Mouse (Mus musculus) limb, embryonic 14.5 days (tissue): ENCODE results near the gene Gm136. TPM values are rescaled to one million over a fixed set of nuclear protein-coding genes. Genes with fewer than 3 reads are reported as not detected.

Experiments
- ATAC-seq: fragments of 200-750 bp; cut with Nextera tagmentation; 2 replicates; pipeline ENCODE4 v1.8.0; 2017; ENCODE audit warnings: low read depth, moderate number of reproducible peaks, moderate TSS enrichment; ENCODE audit not compliant: low FRiP score
- DNase-seq: peaks from one replicate; pipeline ENCODE4 v3.0.0-alpha.2; 2015; ENCODE audit warnings: low spot score
- H3K27ac ChIP-seq: fragments of 300-500 bp; sonication (generic); replicated peaks from 2 replicates; pipeline ENCODE4 v1.5.1; 2014; ENCODE audit warnings: low read depth, mild to moderate bottlenecking, low read length, moderate library complexity, mixed read lengths
- H3K27me3 ChIP-seq: fragments of 300-500 bp; sonication (generic); 2 replicates; pipeline ENCODE4 v1.6.1; 2014; ENCODE audit warnings: low read length, mixed read lengths; ENCODE audit not compliant: control insufficient read depth, insufficient read depth
- H3K36me3 ChIP-seq: fragments of 300-500 bp; sonication (generic); 2 replicates; pipeline ENCODE4 v1.6.1; 2014; ENCODE audit warnings: mild to moderate bottlenecking, low read length, moderate library complexity, mixed read lengths; ENCODE audit not compliant: control insufficient read depth, insufficient read depth
- H3K4me1 ChIP-seq: fragments of 300-500 bp; sonication (generic); 2 replicates; pipeline ENCODE4 v1.6.1; 2014; ENCODE audit warnings: antibody characterized with exemption, low read length, mixed read lengths; ENCODE audit not compliant: control insufficient read depth, insufficient read depth
- H3K4me2 ChIP-seq: fragments of 300-500 bp; sonication (generic); replicated peaks from 2 replicates; pipeline ENCODE4 v1.6.1; 2014; ENCODE audit warnings: low read depth, mild to moderate bottlenecking, low read length, moderate library complexity; ENCODE audit not compliant: severe bottlenecking
- H3K4me3 ChIP-seq: fragments of 300-500 bp; sonication (generic); replicated peaks from 2 replicates; pipeline ENCODE4 v1.5.1; 2014; ENCODE audit warnings: low read length
- H3K9ac ChIP-seq: fragments of 300-500 bp; sonication (generic); 2 replicates; pipeline ENCODE4 v1.6.1; 2014; ENCODE audit warnings: mild to moderate bottlenecking, low read depth, low read length, moderate library complexity; ENCODE audit not compliant: severe bottlenecking
- H3K9me3 ChIP-seq: fragments of 300-500 bp; sonication (generic); 2 replicates; pipeline ENCODE4 v1.6.1; 2016; ENCODE audit warnings: low read length; ENCODE audit not compliant: control insufficient read depth
- POLR2A ChIP-seq: fragments of 200-500 bp; IDR thresholded peaks from 2 replicates; pipeline ENCODE4 v1.8.0; 2012; ENCODE audit warnings: inconsistent platforms, mild to moderate bottlenecking, moderate library complexity, borderline replicate concordance; ENCODE audit not compliant: insufficient read depth, insufficient read length; ENCODE audit errors: extremely low read depth
- WGBS: fragments of 180-500 bp; shearing (Covaris S2); extraction: QIAGEN DNeasy Blood & Tissue Kit; methylation state at CpG from one replicate; pipeline ENCODE4 v1.1.7; 2014; 5-methylcytosine and 5-hydroxymethylcytosine counted together
- polyA plus RNA-seq, 2 experiments: library from polyadenylated mRNA; depleted of rRNA in 1 of 2; stranded (reverse) in 1 of 2; unstranded in 1 of 2; fragments of >200 nt; fragmentation: Nextera tagmentation in 1 of 2; extraction: Ambion mirVana in 1 of 2; gene quantifications; 2 replicates each; pipeline versions ENCODE4 v1.2.1 to v1.2.3; 2012 to 2014

The Gm136 gene
- polyA plus RNA-seq, 2 experiments = not detected

GRCm38 (mm10) chr4:34724306-34724705, 31.8 kb downstream of the Gm136 start:
- Histone ChIP-seq H3K4me3 (no peak overlapping the region), H3K36me3 (no peaks in the 10 kb centered on the region), H3K27me3 (no peaks in the 10 kb centered on the region; the same call in 1 of the 2 replicates), H3K27ac (no peak overlapping the region), H3K9ac (no peak overlapping the region), H3K4me1 (no peaks in the 10 kb centered on the region), H3K4me2 (no peak overlapping the region), H3K9me3 (no peaks in the 10 kb centered on the region)
- ATAC-seq = no peak
- DNase-seq = no peak
- WGBS = 56% methylated on average over 4 of the region's 4 CpGs
- TF ChIP-seq POLR2A = no peak

- H3K27me3 ChIP-seq = no peaks in the 10 kb centered on the region
- H3K9me3 ChIP-seq = no peaks in the 10 kb centered on the region
- DNase-seq (no peak), ATAC-seq (no peak)
- H3K36me3 ChIP-seq = no peaks in the 10 kb centered on the region
- no peak overlapping the region for H3K9ac ChIP-seq
- whole genome bisulfite sequencing = 62% methylated on average over 4 of the region's 4 CpGs
- H3K4me1 ChIP-seq = no peaks in the 10 kb centered on the region
- TF ChIP-seq POLR2A = no peak
- no peak overlapping the region for H3K27ac ChIP-seq
- H3K4me2 ChIP-seq = no peak overlapping the region
- H3K4me3 ChIP-seq = no peak overlapping the region
Measured at GRCm38 (mm10) chr4:34723186-34723585, 32.9 kb downstream of the Gm136 start.

- WGBS = 86% methylated on average over 7 of the region's 7 CpGs
- Histone ChIP-seq H3K9ac (no peak overlapping the region), H3K4me3 (no peak overlapping the region), H3K27ac (no peak overlapping the region), H3K4me1 (no peaks in the 10 kb centered on the region), H3K9me3 (no peaks in the 10 kb centered on the region), H3K4me2 (no peak overlapping the region), H3K36me3 (no peaks in the 10 kb centered on the region), H3K27me3 (no peaks in the 10 kb centered on the region)
- TF ChIP-seq POLR2A = no peak
- no peak for ATAC-seq
- no peak for DNase-seq
Measured at GRCm38 (mm10) chr4:34720127-34720895, 35.8 kb downstream of the Gm136 start.

- ATAC-seq (no peak), DNase-seq (no peak)
- Histone ChIP-seq H3K4me3 (no peak overlapping the region), H3K4me1 (no peaks in the 10 kb centered on the region), H3K9ac (no peak overlapping the region), H3K36me3 (no peaks in the 10 kb centered on the region), H3K4me2 (no peak overlapping the region), H3K27ac (no peak overlapping the region), H3K9me3 (no peaks in the 10 kb centered on the region), H3K27me3 (no peaks in the 10 kb centered on the region)
- no peak for TF ChIP-seq POLR2A
- whole genome bisulfite sequencing = 96% methylated on average over 12 of the region's 12 CpGs
Measured at GRCm38 (mm10) chr4:34719421-34719820, 36.6 kb downstream of the Gm136 start.

- H3K9ac ChIP-seq = no peak overlapping the region
- no peak overlapping the region for H3K4me2 ChIP-seq
- H3K9me3 ChIP-seq = no peaks in the 10 kb centered on the region
- WGBS = 90% methylated on average over 1 of the region's 1 CpGs
- no peak for TF ChIP-seq POLR2A
- no peak overlapping the region for H3K27ac ChIP-seq
- H3K36me3 ChIP-seq = no peaks in the 10 kb centered on the region
- ATAC-seq (no peak), DNase-seq (no peak)
- no peaks in the 10 kb centered on the region for H3K4me1 ChIP-seq
- H3K27me3 ChIP-seq = no peaks in the 10 kb centered on the region
- H3K4me3 ChIP-seq = no peak overlapping the region
Measured at GRCm38 (mm10) chr4:34715062-34715461, 41.0 kb downstream of the Gm136 start.
